Mouse (Mus musculus): ENCODE measurements around the gene Rpl9-ps1.

Rpl9-ps1 gene

GRCm38 (mm10) chr11:83619037-83619436 is 26.4 kb downstream of the Rpl9-ps1 start:
- no peak for DNase-seq (ENCODE audit: low spot score)

GRCm38 (mm10) chr11:83618238-83618637 is 27.2 kb downstream of the Rpl9-ps1 start:
- no peak for DNase-seq (ENCODE audit: low spot score)

- no peak for DNase-seq (ENCODE audit: low spot score)
Observed at GRCm38 (mm10) chr11:83616586-83616985, 28.8 kb downstream of the Rpl9-ps1 start.

DNA sequence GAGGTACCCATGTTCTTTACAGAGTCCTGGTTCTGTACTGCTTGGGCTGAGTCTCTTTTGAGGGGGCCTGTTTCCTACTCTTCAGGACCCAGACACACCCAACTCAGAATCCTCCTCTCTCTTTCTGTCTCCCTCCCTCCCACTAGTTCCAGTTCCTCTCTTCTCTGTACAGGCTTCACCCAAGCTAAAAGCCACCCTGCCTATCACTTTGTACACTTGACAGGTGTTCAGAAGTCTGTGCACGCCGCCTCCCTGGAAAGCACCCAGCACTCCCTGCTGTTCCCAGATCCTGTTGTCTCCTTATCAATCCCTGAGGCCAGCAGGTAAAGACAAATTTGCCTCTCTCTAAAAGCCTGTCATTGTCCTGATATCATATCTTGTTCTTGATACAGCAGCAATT is 34.5 kb downstream of the Rpl9-ps1 start:
- no peak for DNase-seq (ENCODE audit: low spot score)

DNA sequence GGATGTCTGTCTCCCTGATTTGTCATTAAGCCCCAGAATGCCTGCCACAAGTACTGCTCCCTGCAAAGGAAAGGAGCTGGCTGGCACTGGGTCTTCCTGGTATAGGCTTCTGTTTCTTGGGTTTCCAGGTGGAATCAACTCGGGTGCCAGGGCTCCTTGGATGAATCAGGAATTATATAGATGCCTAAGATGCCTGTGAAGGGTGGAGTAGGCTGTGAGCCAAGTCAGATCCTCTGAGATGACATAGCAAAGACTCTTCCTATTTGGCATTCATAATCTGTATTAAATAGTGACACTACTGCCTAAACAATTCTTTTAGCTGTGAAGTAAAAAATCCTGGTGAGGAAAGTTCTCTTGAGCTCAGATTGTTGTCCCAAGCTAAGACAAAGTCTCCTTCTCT is 39.0 kb downstream of the Rpl9-ps1 start:
- no peak for DNase-seq (ENCODE audit: low spot score)

DNA sequence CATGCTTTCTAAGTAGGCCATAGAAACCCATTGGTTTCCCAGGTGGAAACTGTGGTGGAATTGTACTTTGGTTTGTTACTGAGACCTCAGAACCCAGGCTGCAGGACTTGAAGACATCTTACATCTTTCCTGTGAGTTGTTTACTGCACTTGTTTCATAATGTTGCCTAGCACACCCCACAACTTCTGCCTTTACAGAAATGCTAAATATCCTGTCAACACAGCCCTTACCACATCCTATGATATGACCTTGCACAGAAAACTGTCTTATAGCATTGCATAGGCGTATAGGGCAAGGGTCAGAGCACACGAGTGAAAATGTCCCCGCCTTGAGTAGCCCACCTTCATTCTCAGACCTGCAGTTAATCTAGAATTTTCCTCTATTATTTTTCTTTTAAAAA is 39.9 kb downstream of the Rpl9-ps1 start:
- DNase-seq (ENCODE audit: low spot score) = no peak

DNA sequence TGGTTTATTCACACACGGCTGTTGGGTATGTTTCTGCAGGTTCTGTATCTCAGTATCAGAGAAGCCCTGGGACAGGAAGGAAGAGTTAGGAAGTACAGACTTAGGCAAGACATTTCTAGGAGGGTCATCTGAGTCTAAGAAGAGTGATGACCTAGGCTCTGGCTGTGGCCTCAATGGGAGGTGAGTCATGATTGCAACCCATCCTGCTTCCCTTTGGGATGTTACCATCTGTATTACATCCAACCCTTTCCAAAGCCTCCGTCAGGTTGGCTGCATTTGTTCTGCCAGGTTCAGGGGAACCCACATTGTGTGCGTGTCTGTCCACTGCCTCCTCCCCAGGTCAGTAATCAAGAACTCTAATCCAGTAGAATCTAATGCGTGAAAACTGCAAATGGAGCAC is 40.7 kb downstream of the Rpl9-ps1 start:
- no peak for DNase-seq (ENCODE audit: low spot score)

GRCm38 (mm10) chr11:83603399-83603798 is 42.0 kb downstream of the Rpl9-ps1 start:
- no peak for DNase-seq (ENCODE audit: low spot score)

DNA sequence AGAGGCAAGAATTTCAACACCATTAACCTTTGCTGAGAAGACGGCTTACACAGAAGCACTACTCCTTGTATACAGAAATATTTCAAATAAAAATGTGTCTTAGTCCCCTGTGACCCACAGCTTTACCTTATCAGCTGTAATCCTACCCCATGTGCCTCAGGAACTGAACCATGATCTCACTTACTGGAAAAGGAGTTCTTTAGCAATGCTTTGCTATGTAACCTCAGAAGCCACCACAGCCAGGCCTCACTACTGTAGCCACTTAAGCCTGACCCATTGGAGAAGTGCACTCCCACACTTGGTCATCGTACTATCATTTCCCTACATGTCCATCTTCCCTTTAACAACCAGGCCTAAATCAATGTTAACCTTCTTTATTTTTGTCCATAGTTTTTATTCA is 44.8 kb downstream of the Rpl9-ps1 start:
- DNase-seq (ENCODE audit: low spot score) = no peak

GRCm38 (mm10) chr11:83598991-83599390 is 46.4 kb downstream of the Rpl9-ps1 start:
- DNase-seq (ENCODE audit: low spot score) = no peak

DNA sequence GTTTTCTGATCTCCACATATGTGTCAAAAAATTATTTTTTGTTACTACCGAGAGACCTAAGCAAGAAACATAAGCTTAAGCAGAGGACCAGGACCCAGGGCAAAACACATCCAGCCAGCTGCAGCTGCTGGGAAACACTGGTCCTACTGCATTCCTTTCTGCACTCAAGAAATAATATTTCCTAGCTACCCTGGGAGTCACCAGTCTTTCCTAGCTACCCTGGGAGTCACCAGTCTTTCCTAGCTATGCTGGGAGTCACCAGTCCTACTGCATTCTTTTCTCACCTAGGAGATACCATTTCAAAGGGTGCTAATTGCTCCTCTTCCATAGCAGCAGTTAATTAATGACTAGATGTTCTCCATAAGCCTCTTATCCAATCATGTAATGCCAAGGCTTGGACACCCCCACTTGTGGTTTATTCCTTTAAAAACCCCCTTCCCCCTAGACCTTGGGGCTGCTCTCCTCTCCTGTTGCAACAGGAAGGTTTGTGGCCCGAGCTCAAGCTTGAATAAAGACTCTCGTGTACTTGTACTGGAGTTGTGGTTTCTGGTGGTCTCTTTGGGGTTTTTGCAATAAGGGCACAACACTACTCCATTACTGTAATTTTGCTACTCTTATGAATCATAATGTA is 47.1 kb downstream of the Rpl9-ps1 start:
- no peak for DNase-seq (ENCODE audit: low spot score)

GRCm38 (mm10) chr11:83597796-83598195 is 47.6 kb downstream of the Rpl9-ps1 start:
- DNase-seq (ENCODE audit: low spot score) = no peak

- no peak for DNase-seq (ENCODE audit: low spot score)
Observed at GRCm38 (mm10) chr11:83595669-83596455, 49.6 kb downstream of the Rpl9-ps1 start.
